Mouse (Mus musculus) E14TG2a.4 (cell line): Measurements from ENCODE around the gene Wnk1.

Experiments used
- CTCF ChIP-seq: conservative IDR thresholded peaks from 2 replicates; pipeline ENCODE4 v1.5.1; 2014; ENCODE audit warnings: low read length
- POU5F1 ChIP-seq: IDR thresholded peaks from 2 replicates; pipeline ENCODE4 v1.6.1; 2014; ENCODE audit warnings: low read length, borderline replicate concordance

GRCm38 (mm10) chr6:119892711-119893110 is 145.8 kb downstream of the Wnk1 start:
- TF ChIP-seq POU5F1 (no peak), CTCF (no peak)
